Mouse (Mus musculus): ENCODE measurements around the gene Brsk1.

Brsk1 gene

GRCm38 (mm10) chr7:4668506-4668905, 21.9 kb upstream of the Brsk1 start:
- intact Hi-C loops (cut with DNase I): no loop called here

- intact Hi-C loops (cut with DNase I): no loop called here
These were observed 21.2 kb upstream of the Brsk1 start for GRCm38 (mm10) chr7:4669156-4669555.

GRCm38 (mm10) chr7:4670655-4671255, 19.6 kb upstream of the Brsk1 start:
- intact Hi-C loops (cut with DNase I): no loop called here

- intact Hi-C loops (cut with DNase I): no loop called here
These were observed 18.4 kb upstream of the Brsk1 start for GRCm38 (mm10) chr7:4671956-4672355.

GRCm38 (mm10) chr7:4674114-4674731, 16.2 kb upstream of the Brsk1 start:
- intact Hi-C loops (cut with DNase I): no loop called here

- intact Hi-C loops (cut with DNase I): no loop called here
These were observed 15.2 kb upstream of the Brsk1 start for GRCm38 (mm10) chr7:4675200-4675599.

- intact Hi-C loops (cut with DNase I): no loop called here
These were observed 7.1 kb upstream of the Brsk1 start for GRCm38 (mm10) chr7:4683307-4683706.

GRCm38 (mm10) chr7:4684203-4684602, 6.2 kb upstream of the Brsk1 start:
- intact Hi-C loops (cut with DNase I): no loop called here

GRCm38 (mm10) chr7:4684632-4685417, 5.6 kb upstream of the Brsk1 start, which contains the start of gene Hspbp1:
Hspbp1 (minus strand) TSS chr7:4685068.
- intact Hi-C loops (cut with DNase I): no loop called here

GRCm38 (mm10) chr7:4690951-4691653, 698 bp downstream of the Brsk1 start:
- intact Hi-C loops (cut with DNase I): no loop called here

- intact Hi-C loops (cut with DNase I): no loop called here
These were observed 2.6 kb downstream of the Brsk1 start for GRCm38 (mm10) chr7:4693004-4693403.

- intact Hi-C loops (cut with DNase I): loop anchor here (5.0 kb wide), 1 partner anchor 85 kb away; no protein-coding TSS in a partner anchor
These were observed 11.9 kb downstream of the Brsk1 start for GRCm38 (mm10) chr7:4702334-4702733.

- intact Hi-C loops (cut with DNase I): loop anchor here (5.0 kb wide), 1 partner anchor 86 kb away; no protein-coding TSS in a partner anchor
These were observed 12.8 kb downstream of the Brsk1 start for GRCm38 (mm10) chr7:4703195-4703594.

GRCm38 (mm10) chr7:4705098-4705497, 14.7 kb downstream of the Brsk1 start:
- intact Hi-C loops (cut with DNase I): no loop called here

GRCm38 (mm10) chr7:4712594-4712993, 22.2 kb downstream of the Brsk1 start:
- intact Hi-C loops (cut with DNase I): loop anchor here (5.0 kb wide), 1 partner anchor 80 kb away; the partner anchor contains the start of gene Rpl28

- intact Hi-C loops (cut with DNase I): no loop called here
These were observed 26.6 kb downstream of the Brsk1 start for GRCm38 (mm10) chr7:4716955-4717354.

GRCm38 (mm10) chr7:4719276-4719675, 28.9 kb downstream of the Brsk1 start:
- intact Hi-C loops (cut with DNase I): no loop called here

- intact Hi-C loops (cut with DNase I): no loop called here
These were observed 33.1 kb downstream of the Brsk1 start for GRCm38 (mm10) chr7:4723508-4723907.

- intact Hi-C loops (cut with DNase I): no loop called here
These were observed 34.0 kb downstream of the Brsk1 start for GRCm38 (mm10) chr7:4724359-4724758.

GRCm38 (mm10) chr7:4725169-4725568, 34.8 kb downstream of the Brsk1 start, which contains the start of gene Tmem150b:
Tmem150b (minus strand) TSS chr7:4725249.
- intact Hi-C loops (cut with DNase I): no loop called here

GRCm38 (mm10) chr7:4731090-4731489, 40.7 kb downstream of the Brsk1 start:
- intact Hi-C loops (cut with DNase I): no loop called here

All from adrenal gland (tissue).